Mouse (Mus musculus) bone marrow, adult 2 months (tissue): Measurements from ENCODE around the gene Chst11.

ENCODE experiments used
- CTCF ChIP-seq: fragments of 200-500 bp; IDR thresholded peaks from 2 replicates; pipeline ENCODE4 v1.5.1; 2011; ENCODE audit warnings: low read length, control low read depth; ENCODE audit not compliant: control insufficient read depth, insufficient read depth
- POLR2A ChIP-seq: fragments of 200-500 bp; IDR thresholded peaks from 2 replicates; pipeline ENCODE4 v1.6.1; 2011; ENCODE audit warnings: low read depth, mild to moderate bottlenecking, control low read depth, low read length, borderline replicate concordance; ENCODE audit not compliant: control insufficient read depth

DNA sequence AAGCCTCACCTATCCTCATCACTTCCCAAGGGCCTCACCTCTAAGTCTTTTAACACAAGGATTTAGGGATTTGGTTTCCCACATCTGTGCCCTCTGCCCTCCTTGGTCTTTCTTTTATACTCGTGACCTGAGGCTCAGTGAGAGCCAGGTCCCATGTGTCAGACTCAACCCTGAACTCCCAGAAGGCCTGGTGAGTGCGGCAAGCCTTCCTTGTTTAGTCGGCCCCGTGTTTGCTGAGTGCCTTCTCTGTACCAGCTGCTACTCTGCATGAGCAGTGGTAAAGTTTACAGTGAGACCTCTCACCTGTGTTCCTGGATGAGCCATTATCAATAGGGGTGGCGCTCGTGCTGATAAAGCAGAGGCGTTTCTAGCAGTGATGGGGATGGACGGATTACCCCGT, 134.6 kb downstream of the Chst11 start:
- TF ChIP-seq CTCF = no peak
- no peak for TF ChIP-seq POLR2A
